Mouse (Mus musculus) hindbrain, embryonic 11.5 days (tissue): ENCODE data around the gene Tmem110. TPM values are rescaled to one million over a fixed set of nuclear protein-coding genes. Genes with fewer than 3 reads are reported as not detected.

ENCODE experiments used
- ATAC-seq: fragments of 200-750 bp; cut with Nextera tagmentation; 2 replicates; pipeline ENCODE4 v1.8.0; 2017; ENCODE audit warnings: mild to moderate bottlenecking, moderate TSS enrichment, moderate library complexity; ENCODE audit not compliant: low FRiP score
- DNase-seq: peaks from one replicate; pipeline ENCODE4 v3.0.0-alpha.2; 2015; ENCODE audit warnings: low spot score
- H3K27ac ChIP-seq: fragments of 300-500 bp; sonication (generic); 2 replicates; pipeline ENCODE4 v1.5.1; 2014; ENCODE audit warnings: mild to moderate bottlenecking, low read depth, low read length
- H3K27me3 ChIP-seq: fragments of 300-500 bp; sonication (generic); 2 replicates; pipeline ENCODE4 v1.6.1; 2014; ENCODE audit warnings: mild to moderate bottlenecking, low read length, moderate library complexity, mixed read lengths; ENCODE audit not compliant: control insufficient read depth, insufficient read depth
- H3K36me3 ChIP-seq: fragments of 300-500 bp; sonication (generic); 2 replicates; pipeline ENCODE4 v1.6.1; 2014; ENCODE audit warnings: mild to moderate bottlenecking, low read length, moderate library complexity, mixed read lengths; ENCODE audit not compliant: control insufficient read depth, insufficient read depth
- H3K4me1 ChIP-seq: fragments of 300-500 bp; sonication (generic); replicated peaks from 2 replicates; pipeline ENCODE4 v1.6.1; 2014; ENCODE audit warnings: low read length, mixed read lengths; ENCODE audit not compliant: control insufficient read depth, insufficient read depth
- H3K4me2 ChIP-seq: fragments of 300-500 bp; sonication (generic); replicated peaks from 2 replicates; pipeline ENCODE4 v1.6.1; 2014; ENCODE audit warnings: mild to moderate bottlenecking, low read depth, low read length
- H3K4me3 ChIP-seq: fragments of 300-500 bp; sonication (generic); 2 replicates; pipeline ENCODE4 v1.5.1; 2014; ENCODE audit warnings: low read depth, low read length
- H3K9ac ChIP-seq: fragments of 300-500 bp; sonication (generic); 2 replicates; pipeline ENCODE4 v1.6.1; 2014; ENCODE audit warnings: low read depth, low read length
- H3K9me3 ChIP-seq: fragments of 300-500 bp; sonication (generic); 2 replicates; pipeline ENCODE4 v1.6.1; 2016; ENCODE audit warnings: low read length; ENCODE audit not compliant: control insufficient read depth
- WGBS: fragments of 180-500 bp; shearing (Covaris S2); extraction: QIAGEN DNeasy Blood & Tissue Kit; methylation state at CpG from one replicate; pipeline ENCODE4 v1.1.7; 2014; 5-methylcytosine and 5-hydroxymethylcytosine counted together
- polyA plus RNA-seq: library from polyadenylated mRNA; unstranded; fragments of >200 nt; fragmentation: Nextera tagmentation; extraction: Ambion mirVana; gene quantifications from 2 replicates; pipeline ENCODE4 v1.2.1, GENCODE M21; 2014

The Tmem110 gene
- polyA plus RNA-seq, 1 experiment from 2014 or later, result 17.2 TPM

DNA sequence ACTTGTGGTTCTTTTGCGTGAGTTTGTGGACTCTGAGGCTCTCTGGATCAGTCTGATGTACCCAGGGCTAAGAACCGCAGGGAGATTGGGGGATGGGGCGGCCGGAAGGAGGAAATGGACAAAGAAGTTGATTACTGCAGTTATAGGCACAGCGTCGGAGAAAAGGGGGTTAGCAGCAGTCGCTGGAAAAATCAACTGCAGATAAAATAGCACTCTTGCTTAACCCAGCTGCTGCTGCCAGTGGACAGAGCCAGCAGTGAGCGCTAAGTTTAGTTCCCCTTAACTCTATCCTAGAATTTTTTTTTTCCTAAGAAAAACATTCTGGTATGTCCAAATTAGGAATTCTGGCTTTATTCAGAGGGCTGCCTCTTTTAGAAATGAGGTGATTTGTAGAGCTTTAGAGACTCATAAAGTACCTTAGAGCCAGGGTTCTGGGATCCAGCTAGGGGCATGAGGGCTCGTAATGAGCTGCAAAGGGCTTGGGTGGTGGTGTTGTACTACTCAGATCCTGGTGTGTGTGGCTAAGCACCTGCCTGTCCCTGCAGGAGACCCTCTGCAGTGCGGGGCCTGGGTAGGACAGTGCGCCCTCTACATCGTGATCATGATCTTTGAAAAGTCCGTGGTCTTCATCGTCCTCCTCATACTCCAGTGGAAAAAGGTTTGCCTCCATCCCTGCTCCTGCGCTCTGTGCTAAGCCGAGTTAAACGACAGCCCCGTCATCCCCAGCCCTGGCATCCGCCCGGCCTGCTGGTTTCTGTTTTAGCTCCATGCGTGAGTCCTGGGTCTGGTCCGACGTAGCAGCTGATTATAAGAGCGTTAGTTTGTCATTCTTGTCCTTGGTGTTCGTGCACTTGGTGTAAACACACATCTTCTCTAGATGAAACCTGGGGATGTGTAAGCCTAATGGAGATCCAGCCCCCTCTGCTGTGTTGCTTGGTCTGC is 45.1 kb downstream of the Tmem110 start:
- H3K4me2 ChIP-seq, result no peak overlapping the region
- no peaks in the 10 kb centered on the region for H3K9me3 ChIP-seq
- H3K9ac ChIP-seq, result no peak overlapping the region
- H3K27me3 ChIP-seq, result no peaks in the 10 kb centered on the region
- H3K4me3 ChIP-seq, result no peak overlapping the region
- H3K4me1 ChIP-seq, result no peaks in the 10 kb centered on the region
- DNase-seq (no peak), ATAC-seq (no peak)
- H3K36me3 ChIP-seq, result no peaks in the 10 kb centered on the region; the same call in 1 of the 2 replicates
- H3K27ac ChIP-seq, result no peak overlapping the region
- 90% methylated on average over 25 of the region's 25 CpGs for WGBS

DNA sequence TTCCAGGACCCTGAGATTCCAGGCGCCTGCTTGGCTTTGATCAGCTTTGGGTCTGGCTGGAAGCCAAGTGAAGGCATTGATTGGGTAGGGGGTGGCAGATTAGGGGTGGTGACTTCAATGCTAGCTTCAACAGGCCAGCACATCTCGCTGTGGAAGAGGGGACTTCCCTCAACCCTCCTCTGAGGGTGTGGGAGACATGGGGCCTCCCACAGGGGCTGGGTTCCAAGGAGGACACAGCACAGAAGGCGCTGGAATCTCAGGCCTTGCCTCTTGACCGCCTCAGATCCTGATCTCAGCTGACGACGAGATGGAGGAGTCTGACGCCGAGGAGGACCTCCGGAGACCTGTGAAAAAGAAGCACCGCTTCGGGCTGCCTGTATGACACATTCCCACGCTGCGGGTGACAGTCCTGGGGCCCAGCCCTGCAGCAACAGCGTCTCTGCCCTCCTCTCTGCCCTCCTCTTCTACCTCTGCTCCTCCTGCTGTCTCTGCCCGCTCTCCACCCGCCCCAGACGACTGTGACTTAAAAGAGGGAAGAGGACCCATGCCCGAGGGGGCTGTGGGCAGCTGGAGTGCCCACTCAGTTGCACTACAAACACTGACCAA is 48.8 kb downstream of the Tmem110 start:
- H3K27ac ChIP-seq, result no peak overlapping the region
- WGBS, result 83% methylated on average over 18 of the region's 18 CpGs
- no peaks in the 10 kb centered on the region for H3K27me3 ChIP-seq
- ATAC-seq (no peak), DNase-seq (no peak)
- no peaks in the 10 kb centered on the region for H3K4me1 ChIP-seq
- no peak overlapping the region for H3K4me3 ChIP-seq
- H3K36me3 ChIP-seq, result no peaks in the 10 kb centered on the region; the same call in 1 of the 2 replicates
- no peaks in the 10 kb centered on the region for H3K9me3 ChIP-seq
- H3K4me2 ChIP-seq, result no peak overlapping the region
- no peak overlapping the region for H3K9ac ChIP-seq

DNA sequence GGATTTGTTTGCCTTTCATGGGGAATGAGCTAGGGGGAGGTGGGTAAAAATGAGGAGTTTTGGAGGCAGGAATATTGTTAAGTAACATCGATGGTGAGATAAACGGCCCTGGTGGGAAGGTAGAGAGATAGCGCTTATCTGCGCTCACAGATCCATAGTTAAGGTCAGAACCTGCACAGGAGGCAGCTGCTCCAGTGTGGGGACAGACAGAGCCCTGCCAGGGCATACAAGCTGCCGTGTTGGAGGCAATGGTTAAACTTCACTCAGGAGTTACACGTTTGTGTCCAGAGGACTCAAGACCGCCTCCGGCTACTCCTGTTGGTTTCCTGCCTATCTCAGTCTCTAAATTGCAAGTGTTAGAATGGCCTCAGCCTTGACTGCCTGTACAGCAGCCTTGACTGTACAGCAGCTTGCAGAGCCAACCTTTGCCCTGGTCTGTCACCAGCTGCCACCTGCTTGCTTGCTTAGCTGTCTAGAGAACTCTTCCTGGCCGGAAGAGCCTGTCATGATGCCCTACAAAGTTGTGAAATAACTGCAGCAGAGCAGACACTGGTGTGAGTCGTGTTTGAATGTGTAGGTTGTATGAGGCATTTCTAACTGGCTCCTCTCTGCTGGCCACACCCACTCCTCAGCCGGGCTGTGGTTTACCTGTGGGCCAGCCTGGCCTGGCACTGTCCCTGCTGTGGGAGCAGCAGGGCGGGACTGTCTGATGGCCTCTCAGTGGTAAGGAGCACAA is 49.9 kb downstream of the Tmem110 start:
- H3K27ac ChIP-seq, result no peak overlapping the region
- H3K27me3 ChIP-seq, result no peaks in the 10 kb centered on the region
- DNase-seq (no peak), ATAC-seq (no peak)
- 87% methylated on average over 12 of the region's 12 CpGs for WGBS
- no peak overlapping the region for H3K4me2 ChIP-seq
- H3K36me3 ChIP-seq, result no peaks in the 10 kb centered on the region; the same call in 1 of the 2 replicates
- H3K4me1 ChIP-seq, result no peaks in the 10 kb centered on the region
- no peak overlapping the region for H3K9ac ChIP-seq
- H3K4me3 ChIP-seq, result no peak overlapping the region
- H3K9me3 ChIP-seq, result no peaks in the 10 kb centered on the region

DNA sequence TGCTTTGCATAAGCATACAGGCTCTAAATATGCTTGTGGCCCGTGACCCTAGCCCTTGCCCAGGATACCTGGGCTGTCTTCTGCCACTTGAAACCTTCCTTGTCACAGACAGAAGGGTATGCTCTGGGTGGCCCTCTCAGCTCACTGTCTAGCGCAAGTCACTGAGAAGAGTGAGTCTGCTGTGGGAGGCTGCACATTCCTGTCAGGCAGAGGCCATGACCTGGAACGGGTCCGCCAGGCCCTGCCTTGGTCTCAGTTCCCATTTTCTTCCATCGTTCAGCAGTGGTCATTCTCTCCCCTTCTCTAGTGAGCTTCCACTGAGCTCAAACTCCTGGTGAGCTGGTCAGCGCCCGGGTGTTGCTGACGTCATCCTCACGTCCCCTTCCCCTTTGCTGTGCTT is 50.6 kb downstream of the Tmem110 start:
- no peak for ATAC-seq

DNA sequence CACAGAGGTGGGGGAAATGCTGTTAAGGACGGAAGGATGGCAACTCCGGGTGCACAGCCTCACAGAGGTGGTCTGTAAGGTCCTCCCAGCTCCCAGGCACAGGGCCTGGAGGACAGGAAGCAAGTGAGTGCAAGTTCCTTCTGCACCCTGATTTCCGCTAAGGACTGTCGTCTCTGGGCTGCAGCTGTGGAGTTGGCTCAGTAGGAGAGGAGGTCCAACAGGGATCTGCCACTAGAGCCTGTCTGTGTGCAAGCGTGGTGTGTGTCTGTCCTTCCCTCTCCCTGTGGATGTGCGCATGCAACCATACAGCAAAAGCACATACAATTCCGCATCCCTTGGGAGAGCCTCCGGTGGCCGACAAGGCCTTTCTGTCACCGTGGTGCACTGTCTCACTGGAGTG is 51.1 kb downstream of the Tmem110 start:
- no peaks in the 10 kb centered on the region for H3K27me3 ChIP-seq
- H3K9me3 ChIP-seq, result no peaks in the 10 kb centered on the region
- no peak overlapping the region for H3K4me2 ChIP-seq
- no peak for DNase-seq
- H3K9ac ChIP-seq, result no peak overlapping the region
- H3K27ac ChIP-seq, result no peak overlapping the region
- no peak overlapping the region for H3K4me3 ChIP-seq
- no peaks in the 10 kb centered on the region; the same call in 1 of the 2 replicates for H3K36me3 ChIP-seq
- WGBS, result 90% methylated on average over 10 of the region's 10 CpGs
- no peak for ATAC-seq
- H3K4me1 ChIP-seq, result no peaks in the 10 kb centered on the region

More for the DNA sequence above, 50.6 kb downstream of the Tmem110 start:
- no peaks in the 10 kb centered on the region for H3K9me3 ChIP-seq
- no peak overlapping the region for H3K9ac ChIP-seq
- H3K27me3 ChIP-seq, result no peaks in the 10 kb centered on the region
- no peak overlapping the region for H3K4me3 ChIP-seq
- H3K4me2 ChIP-seq, result no peak overlapping the region
- no peak for DNase-seq
- no peaks in the 10 kb centered on the region for H3K4me1 ChIP-seq
- no peak overlapping the region for H3K27ac ChIP-seq
- WGBS, result 78% methylated on average over 9 of the region's 9 CpGs
- no peaks in the 10 kb centered on the region; the same call in 1 of the 2 replicates for H3K36me3 ChIP-seq

DNA sequence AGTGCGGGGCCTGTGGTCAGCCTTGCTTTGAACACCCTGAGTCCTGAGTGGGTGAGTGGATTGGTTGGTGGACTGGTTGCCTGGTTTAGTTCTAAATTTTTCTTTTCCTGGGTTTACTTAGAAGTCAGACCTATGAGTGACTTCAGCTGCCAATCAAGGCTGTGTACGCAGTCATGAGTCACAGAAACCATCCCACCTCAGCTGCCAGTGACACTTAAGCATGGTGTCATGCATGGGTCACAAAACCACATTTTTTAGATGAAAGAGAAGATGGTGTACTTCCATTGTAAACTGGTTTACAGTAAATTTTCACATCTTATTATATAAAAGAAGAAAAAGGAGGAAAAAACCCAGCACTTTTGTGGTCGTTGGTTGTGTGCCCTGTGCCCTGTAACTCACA is 52.4 kb downstream of the Tmem110 start:
- no peaks in the 10 kb centered on the region for H3K27me3 ChIP-seq
- H3K4me2 ChIP-seq, result no peak overlapping the region
- DNase-seq (no peak), ATAC-seq (no peak)
- no peak overlapping the region for H3K9ac ChIP-seq
- 94% methylated on average over 3 of the region's 3 CpGs for WGBS
- no peak overlapping the region for H3K27ac ChIP-seq
- H3K4me3 ChIP-seq, result no peak overlapping the region
- H3K4me1 ChIP-seq, result no peaks in the 10 kb centered on the region
- H3K9me3 ChIP-seq, result no peaks in the 10 kb centered on the region
- H3K36me3 ChIP-seq, result no peaks in the 10 kb centered on the region; the same call in 1 of the 2 replicates

DNA sequence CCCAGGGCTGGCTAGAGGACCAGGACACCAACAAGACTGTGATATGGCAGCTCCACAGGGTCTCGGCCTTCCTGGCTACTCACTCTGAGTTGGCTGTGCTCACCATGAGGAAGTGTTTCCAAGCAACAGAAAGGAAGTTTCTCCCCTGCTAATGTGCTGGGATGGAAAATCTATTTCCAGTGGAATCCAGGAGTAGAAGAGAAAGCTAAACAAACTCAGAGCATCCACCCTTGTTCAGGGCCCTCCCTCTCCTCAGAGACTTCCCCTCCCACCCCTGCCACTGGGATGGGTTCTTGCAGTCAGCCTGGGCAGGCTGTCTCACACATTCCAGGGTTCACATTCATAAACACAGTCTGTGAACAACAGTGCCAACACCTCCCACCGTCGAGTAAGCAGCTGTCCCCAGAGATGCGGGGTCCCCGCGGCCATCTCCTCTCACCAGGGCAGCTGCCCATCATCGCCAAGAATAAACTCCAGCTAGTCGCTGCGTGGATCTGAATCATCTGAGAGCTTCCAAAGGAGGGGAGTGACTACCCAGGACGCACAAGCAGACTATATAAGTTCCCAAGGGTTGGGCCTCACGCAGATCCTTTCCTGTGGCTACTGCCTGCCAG is 53.7 kb downstream of the Tmem110 start, which contains the start of gene Mustn1:
Mustn1 (plus strand) TSS at position 243 of the 614 bp plus-strand sequence.
- Histone ChIP-seq H3K4me1 (no peaks in the 10 kb centered on the region), H3K9ac (no peak within 1 kb of the TSS), H3K27me3 (no peaks in the 10 kb centered on the region), H3K4me2 (no peak within 1 kb of the TSS), H3K36me3 (no peaks in the 10 kb centered on the region), H3K4me3 (no peak within 1 kb of the TSS), H3K27ac (no peak within 1 kb of the TSS), H3K9me3 (no peaks in the 10 kb centered on the region)
- 77% methylated on average over 11 of the region's 11 CpGs for WGBS
- DNase-seq (no peak), ATAC-seq (no peak)

DNA sequence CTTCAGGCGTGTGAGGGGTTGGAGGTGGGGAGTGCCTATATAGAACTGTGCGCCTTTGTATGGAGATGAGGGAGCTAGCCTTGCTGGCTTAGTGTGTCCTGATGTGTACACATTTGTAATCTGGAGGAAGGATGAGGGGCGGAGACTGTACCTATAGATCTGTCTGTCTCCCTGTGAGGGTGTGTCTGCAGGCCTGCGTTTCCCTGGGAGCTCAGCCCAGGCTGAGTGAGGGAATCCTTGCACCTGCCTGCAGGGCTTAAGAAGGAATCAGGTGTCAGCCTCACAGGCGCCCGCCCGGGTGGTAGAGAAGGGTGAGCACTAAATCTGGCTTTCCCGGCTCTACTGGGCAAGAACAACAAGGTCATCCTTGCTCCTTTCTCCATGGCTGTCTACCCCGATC is 54.4 kb downstream of the Tmem110 start:
- DNase-seq, result no peak
- H3K9me3 ChIP-seq, result no peaks in the 10 kb centered on the region
- H3K36me3 ChIP-seq, result no peaks in the 10 kb centered on the region
- no peak overlapping the region for H3K27ac ChIP-seq
- 73% methylated on average over 9 of the region's 9 CpGs for WGBS
- H3K27me3 ChIP-seq, result no peaks in the 10 kb centered on the region
- ATAC-seq, result no peak
- no peak overlapping the region for H3K9ac ChIP-seq
- H3K4me2 ChIP-seq, result no peak overlapping the region
- no peaks in the 10 kb centered on the region for H3K4me1 ChIP-seq
- H3K4me3 ChIP-seq, result no peak overlapping the region
